Mouse (Mus musculus) left cerebral cortex, postnatal 25 days (tissue): Measurements from ENCODE around the gene Atp2b2. TPM values are rescaled to one million over a fixed set of nuclear protein-coding genes. Genes with fewer than 3 reads are reported as not detected.

Experiments
- DNase-seq, 2 experiments: peaks; one replicate each; pipeline ENCODE4 v3.0.0; 2022; ENCODE audit warnings: low spot score in 2 of 2, mixed read lengths in 1 of 2
- intact Hi-C: fragments of 180-260 bp; cut with DNase I; formaldehyde crosslinking; loops from one replicate; pipeline ENCODE4 v1.15.1; 2025
- total RNA-seq, 2 experiments: library from RNA; stranded (reverse); gene quantifications; 2 replicates each; pipeline ENCODE4 v1.2.3; 2021

Atp2b2 gene
- total RNA-seq, 2 experiments from 2014 or later, result 695 to 754 TPM

- intact Hi-C loops, result no loop called here
- DNase-seq, result peak; percentile 52 to 97
Observed at GRCm38 (mm10) chr6:114032822-114033221, 9.6 kb downstream of the Atp2b2 start.

GRCm38 (mm10) chr6:114023794-114024193, 18.6 kb downstream of the Atp2b2 start:
- intact Hi-C loops, result no loop called here
- DNase-seq, result no peak

- intact Hi-C loops, result no loop called here
- DNase-seq, result no peak
Observed at GRCm38 (mm10) chr6:114022104-114022503, 20.3 kb downstream of the Atp2b2 start.

GRCm38 (mm10) chr6:114013801-114014200, 28.6 kb downstream of the Atp2b2 start:
- intact Hi-C loops, result no loop called here
- DNase-seq, result no peak

- DNase-seq, result no peak
- intact Hi-C loops, result no loop called here
Observed at GRCm38 (mm10) chr6:114012834-114013233, 29.6 kb downstream of the Atp2b2 start.

GRCm38 (mm10) chr6:114011976-114012375, 30.4 kb downstream of the Atp2b2 start:
- intact Hi-C loops, result no loop called here
- no peak for DNase-seq

GRCm38 (mm10) chr6:114003796-114004195, 38.6 kb downstream of the Atp2b2 start:
- no peak for DNase-seq
- intact Hi-C loops, result no loop called here

- DNase-seq, result no peak
- intact Hi-C loops, result no loop called here
Observed at GRCm38 (mm10) chr6:114000928-114001327, 41.5 kb downstream of the Atp2b2 start.

- intact Hi-C loops, result no loop called here
- no peak for DNase-seq
Observed at GRCm38 (mm10) chr6:114000304-114000703, 42.1 kb downstream of the Atp2b2 start.

GRCm38 (mm10) chr6:113998413-113998812, 44.0 kb downstream of the Atp2b2 start:
- intact Hi-C loops, result no loop called here
- DNase-seq, result peak in 1 of 2 experiments; percentile 70

- intact Hi-C loops, result loop anchor here (5.0 kb wide), 1 partner anchor 78 kb away; no protein-coding TSS in a partner anchor
- no peak for DNase-seq
Observed at GRCm38 (mm10) chr6:113994176-113994575, 48.2 kb downstream of the Atp2b2 start.

GRCm38 (mm10) chr6:113992101-113992500, 50.3 kb downstream of the Atp2b2 start:
- intact Hi-C loops, result loop anchor here (5.0 kb wide), 1 partner anchor 80 kb away; no protein-coding TSS in a partner anchor
- no peak for DNase-seq

- DNase-seq, result peak; percentile 80 to 87
- intact Hi-C loops, result loop anchor here (5.0 kb wide), 1 partner anchor 81 kb away; no protein-coding TSS in a partner anchor
Observed at GRCm38 (mm10) chr6:113991482-113991881, 50.9 kb downstream of the Atp2b2 start.

GRCm38 (mm10) chr6:113990044-113990443, 52.4 kb downstream of the Atp2b2 start:
- no peak for DNase-seq
- intact Hi-C loops, result loop anchor here (5.0 kb wide), 1 partner anchor 82 kb away; no protein-coding TSS in a partner anchor

GRCm38 (mm10) chr6:113988521-113988920, 53.9 kb downstream of the Atp2b2 start:
- intact Hi-C loops, result no loop called here

GRCm38 (mm10) chr6:113986671-113987070, 55.7 kb downstream of the Atp2b2 start:
- DNase-seq, result no peak
- intact Hi-C loops, result no loop called here

More at GRCm38 (mm10) chr6:113988521-113988920, 53.9 kb downstream of the Atp2b2 start:
- no peak for DNase-seq

GRCm38 (mm10) chr6:113978673-113979072, 63.7 kb downstream of the Atp2b2 start:
- no peak for DNase-seq
- intact Hi-C loops, result no loop called here

GRCm38 (mm10) chr6:113978091-113978650, 64.2 kb downstream of the Atp2b2 start:
- DNase-seq, result no peak
- intact Hi-C loops, result no loop called here

GRCm38 (mm10) chr6:113970900-113971299, 71.5 kb downstream of the Atp2b2 start:
- DNase-seq, result peak in 1 of 2 experiments; percentile 55
- intact Hi-C loops, result no loop called here

GRCm38 (mm10) chr6:113970464-113970863, 71.9 kb downstream of the Atp2b2 start:
- peak in 1 of 2 experiments; percentile 74 for DNase-seq
- intact Hi-C loops, result no loop called here

- peak; percentile 14 to 81 for DNase-seq
- intact Hi-C loops, result no loop called here
Observed at GRCm38 (mm10) chr6:113969751-113970150, 72.7 kb downstream of the Atp2b2 start.

- DNase-seq, result no peak
- intact Hi-C loops, result no loop called here
Observed at GRCm38 (mm10) chr6:113962811-113963210, 79.6 kb downstream of the Atp2b2 start.
